Mouse (Mus musculus) heart, adult 8-10 months (tissue): ENCODE data around the gene 2900026A02Rik. TPM values are rescaled to one million over a fixed set of nuclear protein-coding genes. Genes with fewer than 3 reads are reported as not detected.

ENCODE experiments used
- DNase-seq: peaks from one replicate; pipeline ENCODE4 v3.0.0; 2022; ENCODE audit warnings: low spot score
- total RNA-seq, 4 experiments: library from RNA; stranded (reverse); gene quantifications; 2 replicates each; pipeline ENCODE4 v1.2.4; 2022

The 2900026A02Rik gene
- 10 to 100 TPM; 15.4 to 21.6 (median 20.3) TPM for total RNA-seq

- no peak for DNase-seq
These were observed at the start of gene 2900026A02Rik for GRCm38 (mm10) chr5:113221147-113221865. Gene 2900026A02Rik (minus strand): TSS chr5:113221236.

- DNase-seq, result no peak
These were observed 49.0 kb upstream of the 2900026A02Rik start for GRCm38 (mm10) chr5:113270043-113270442.

- no peak for DNase-seq
These were observed 47.2 kb upstream of the 2900026A02Rik start for GRCm38 (mm10) chr5:113268246-113268645.

GRCm38 (mm10) chr5:113265637-113266036, 44.6 kb upstream of the 2900026A02Rik start:
- no peak for DNase-seq

GRCm38 (mm10) chr5:113250806-113251205, 29.8 kb upstream of the 2900026A02Rik start:
- no peak for DNase-seq

GRCm38 (mm10) chr5:113249263-113249930, 28.4 kb upstream of the 2900026A02Rik start:
- DNase-seq, result no peak

GRCm38 (mm10) chr5:113230196-113230595, 9.2 kb upstream of the 2900026A02Rik start:
- no peak for DNase-seq

GRCm38 (mm10) chr5:113226632-113227102, 5.6 kb upstream of the 2900026A02Rik start, which contains the start of gene Tmem211:
Gene Tmem211 (plus strand): TSS chr5:113226909.
- DNase-seq, result peak; percentile 86

GRCm38 (mm10) chr5:113225686-113226435, 4.8 kb upstream of the 2900026A02Rik start:
- no peak for DNase-seq

GRCm38 (mm10) chr5:113225271-113225670, 4.2 kb upstream of the 2900026A02Rik start:
- DNase-seq, result no peak

- DNase-seq, result no peak
These were observed 2.9 kb upstream of the 2900026A02Rik start for GRCm38 (mm10) chr5:113223888-113224287.

GRCm38 (mm10) chr5:113220383-113221146, 471 bp downstream of the 2900026A02Rik start:
- DNase-seq, result no peak

- no peak for DNase-seq
These were observed 1.2 kb downstream of the 2900026A02Rik start for GRCm38 (mm10) chr5:113219876-113220275.

- no peak for DNase-seq
These were observed 1.6 kb downstream of the 2900026A02Rik start for GRCm38 (mm10) chr5:113219450-113219849.

GRCm38 (mm10) chr5:113218617-113219235, 2.3 kb downstream of the 2900026A02Rik start:
- no peak for DNase-seq

GRCm38 (mm10) chr5:113217076-113217475, 4.0 kb downstream of the 2900026A02Rik start:
- no peak for DNase-seq

- no peak for DNase-seq
These were observed 4.6 kb downstream of the 2900026A02Rik start for GRCm38 (mm10) chr5:113216328-113216960.

GRCm38 (mm10) chr5:113215610-113216011, 5.4 kb downstream of the 2900026A02Rik start:
- DNase-seq, result no peak

- DNase-seq, result no peak
These were observed 6.6 kb downstream of the 2900026A02Rik start for GRCm38 (mm10) chr5:113214455-113214854.

- DNase-seq, result no peak
These were observed 7.0 kb downstream of the 2900026A02Rik start for GRCm38 (mm10) chr5:113214041-113214440.
